Mouse (Mus musculus): Measurements from ENCODE around the gene Gm7030. TPM values are rescaled to one million over a fixed set of nuclear protein-coding genes. Genes with fewer than 3 reads are reported as not detected.
A peak's percentile ranks its signal among the peaks of the same experiment; 100 is the strongest.
"Not testable (repeated sequence)": the region's sequence is repeated elsewhere in the genome, so short reads cannot be mapped to it uniquely, and the experiment has no call there.

Gm7030 gene
- total RNA-seq (2021), result not detected
- long read RNA-seq, experiment 1, result 0 reads
- long read RNA-seq, experiment 2, result 0 reads

- DNase-seq (ENCODE audit: low spot score in 2 of 2), result not testable (repeated sequence)
Measured at GRCm38 (mm10) chr17:36128968-36129817, at the start of gene Gm7030. Gm7030 (minus strand) TSS chr17:36129425.

GRCm38 (mm10) chr17:36178938-36179337, 49.7 kb upstream of the Gm7030 start:
- DNase-seq (ENCODE audit: low spot score in 2 of 2), result not testable (repeated sequence)

- DNase-seq (ENCODE audit: low spot score in 2 of 2), result not testable (repeated sequence)
Measured at GRCm38 (mm10) chr17:36176132-36176531, 46.9 kb upstream of the Gm7030 start.

GRCm38 (mm10) chr17:36170287-36170814, 41.1 kb upstream of the Gm7030 start:
- no peak for DNase-seq (ENCODE audit: low spot score in 2 of 2)

- no peak for DNase-seq (ENCODE audit: low spot score in 2 of 2)
Measured at GRCm38 (mm10) chr17:36169753-36170152, 40.5 kb upstream of the Gm7030 start.

GRCm38 (mm10) chr17:36169094-36169493, 39.9 kb upstream of the Gm7030 start:
- not testable (repeated sequence) for DNase-seq (ENCODE audit: low spot score in 2 of 2)

- DNase-seq (ENCODE audit: low spot score in 2 of 2), result no peak
Measured at GRCm38 (mm10) chr17:36168039-36168652, 38.9 kb upstream of the Gm7030 start, which contains the start of gene Gm8909. Gm8909 (minus strand) TSS chr17:36168537.

GRCm38 (mm10) chr17:36167306-36168038, 38.2 kb upstream of the Gm7030 start:
- DNase-seq (ENCODE audit: low spot score in 2 of 2), result no peak

GRCm38 (mm10) chr17:36166901-36167300, 37.7 kb upstream of the Gm7030 start:
- DNase-seq (ENCODE audit: low spot score in 2 of 2), result not testable (repeated sequence)

- DNase-seq (ENCODE audit: low spot score in 2 of 2), result no peak
Measured at GRCm38 (mm10) chr17:36161129-36162051, 32.2 kb upstream of the Gm7030 start.

GRCm38 (mm10) chr17:36158264-36158663, 29.0 kb upstream of the Gm7030 start:
- not testable (repeated sequence) for DNase-seq (ENCODE audit: low spot score in 2 of 2)

- DNase-seq (ENCODE audit: low spot score in 2 of 2), result not testable (repeated sequence)
Measured at GRCm38 (mm10) chr17:36157782-36158181, 28.6 kb upstream of the Gm7030 start.

GRCm38 (mm10) chr17:36154271-36155149, 25.3 kb upstream of the Gm7030 start:
- no peak for DNase-seq (ENCODE audit: low spot score in 2 of 2)

- not testable (repeated sequence) for DNase-seq (ENCODE audit: low spot score in 2 of 2)
Measured at GRCm38 (mm10) chr17:36151200-36151599, 22.0 kb upstream of the Gm7030 start.

- DNase-seq (ENCODE audit: low spot score in 2 of 2), result not testable (repeated sequence)
Measured at GRCm38 (mm10) chr17:36148468-36148867, 19.2 kb upstream of the Gm7030 start.

- DNase-seq (ENCODE audit: low spot score in 2 of 2), result not testable (repeated sequence)
Measured at GRCm38 (mm10) chr17:36146937-36147336, 17.7 kb upstream of the Gm7030 start.

GRCm38 (mm10) chr17:36145861-36146156, 16.6 kb upstream of the Gm7030 start:
- DNase-seq (ENCODE audit: low spot score in 2 of 2), result not testable (repeated sequence)

- peak in 1 of 2 experiments; percentile 16 for DNase-seq (ENCODE audit: low spot score in 2 of 2)
Measured at GRCm38 (mm10) chr17:36145111-36145860, 16.1 kb upstream of the Gm7030 start.
